Mouse (Mus musculus): ENCODE measurements around the gene F13a1. TPM values are rescaled to one million over a fixed set of nuclear protein-coding genes. Genes with fewer than 3 reads are reported as not detected.

F13a1 gene
- total and polyA plus RNA-seq, 2 experiments from 2014 or later = 11.4 to 12.9 TPM

DNA sequence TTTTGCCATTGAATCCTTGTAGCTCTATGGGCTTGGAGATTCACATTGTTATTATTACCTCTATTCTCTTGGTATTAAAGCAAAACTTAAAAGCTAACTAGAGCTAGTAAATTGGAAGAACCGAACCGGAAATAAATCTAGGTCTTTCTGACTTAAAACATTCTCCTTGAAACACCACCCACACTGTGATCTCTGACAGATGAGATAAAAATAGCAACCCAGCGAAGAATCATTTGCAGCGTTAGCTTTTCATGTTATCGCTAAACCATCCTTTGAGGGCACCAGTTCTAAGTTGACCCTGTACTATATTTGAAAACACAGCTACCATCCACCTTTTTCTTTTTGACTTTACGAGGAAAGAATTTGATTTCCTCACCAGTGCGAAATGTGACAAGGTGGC lies 164.1 kb downstream of the F13a1 start:
- no peaks in the 10 kb centered on the region for H3K9me3 ChIP-seq (ENCODE audit: low read length)
- DNase-seq (ENCODE audit: low spot score) (no peak), ATAC-seq (no peak)
- H3K27me3 ChIP-seq (ENCODE audit: insufficient read depth, low read length) = no peaks in the 10 kb centered on the region
- H3K4me2 ChIP-seq (ENCODE audit: low read depth, low read length) = no peak overlapping the region
- no peak overlapping the region for H3K9ac ChIP-seq (replicated peaks; ENCODE audit: low read length)
- H3K4me3 ChIP-seq (ENCODE audit: low read length) = no peak overlapping the region
- H3K36me3 ChIP-seq (ENCODE audit: insufficient read depth, low read length) = no peaks in the 10 kb centered on the region
- 88% methylated on average over 7 of the region's 7 CpGs for WGBS
- no peaks in the 10 kb centered on the region for H3K4me1 ChIP-seq (ENCODE audit: insufficient read depth, low read length)
- no peak overlapping the region for H3K27ac ChIP-seq
- TF ChIP-seq CTCF (IDR thresholded peaks at IDR 0.05; ENCODE audit: low read depth) = no peak

DNA sequence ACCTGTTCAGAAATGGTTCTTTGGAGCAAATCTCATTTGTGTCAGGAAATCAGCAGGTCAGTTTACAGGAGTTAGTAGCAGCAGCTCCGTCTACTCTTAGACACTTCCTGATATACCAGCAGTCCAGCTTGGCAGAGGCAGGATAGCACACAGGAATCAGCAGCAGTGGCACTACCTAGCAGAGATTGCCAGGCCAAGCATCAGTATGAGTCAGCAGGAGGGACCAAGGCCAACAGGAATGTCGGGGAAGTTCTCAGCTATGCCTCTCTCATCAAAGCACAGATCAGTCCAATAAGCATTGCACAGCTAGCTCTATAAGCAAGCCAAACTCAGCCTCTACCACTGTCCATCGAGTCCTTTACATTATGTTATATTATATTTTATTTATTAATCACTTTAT lies 210.9 kb downstream of the F13a1 start:
- no peak for DNase-seq (ENCODE audit: low spot score)
- H3K4me2 ChIP-seq (ENCODE audit: low read depth, low read length) = no peak overlapping the region
- no peak for ATAC-seq
- WGBS = 83% methylated on average over 3 of the region's 3 CpGs
- no peak for TF ChIP-seq CTCF (IDR thresholded peaks at IDR 0.05; ENCODE audit: low read depth)
- H3K4me1 ChIP-seq (ENCODE audit: insufficient read depth, low read length) = no peaks in the 10 kb centered on the region
- H3K4me3 ChIP-seq (ENCODE audit: low read length) = no peak overlapping the region
- H3K36me3 ChIP-seq (ENCODE audit: insufficient read depth, low read length) = no peaks in the 10 kb centered on the region
- no peaks in the 10 kb centered on the region for H3K9me3 ChIP-seq (ENCODE audit: low read length)
- H3K9ac ChIP-seq (replicated peaks; ENCODE audit: low read length) = no peak overlapping the region
- H3K27me3 ChIP-seq (ENCODE audit: insufficient read depth, low read length) = no peaks in the 10 kb centered on the region
- H3K27ac ChIP-seq = no peak overlapping the region
